Mouse (Mus musculus) forebrain, embryonic 15.5 days (tissue): ENCODE measurements at regions not wholly inside any gene's neighbourhood (a gene's known extent, or its start where the extent isn't known, plus 50 kb on each side); places are given as distances from the start of the nearest gene placed in this dataset.

Experiments used
- ATAC-seq: fragments of 200-750 bp; cut with Nextera tagmentation; replicated peaks from 2 replicates; pipeline ENCODE4 v1.8.0; 2017; ENCODE audit warnings: mild to moderate bottlenecking, moderate TSS enrichment, moderate library complexity
- H3K27ac ChIP-seq: fragments of 300-500 bp; sonication (generic); replicated peaks from 2 replicates; pipeline ENCODE4 v1.5.1; 2015; ENCODE audit warnings: mild to moderate bottlenecking, inconsistent platforms
- H3K27me3 ChIP-seq: fragments of 300-500 bp; sonication (generic); 2 replicates; pipeline ENCODE4 v1.6.1; 2015; ENCODE audit warnings: inconsistent platforms
- H3K36me3 ChIP-seq: fragments of 300-500 bp; sonication (generic); 2 replicates; pipeline ENCODE4 v1.6.1; 2015; ENCODE audit warnings: mild to moderate bottlenecking, inconsistent platforms
- H3K4me1 ChIP-seq: fragments of 300-500 bp; sonication (generic); 2 replicates; pipeline ENCODE4 v1.6.1; 2015; ENCODE audit warnings: inconsistent platforms
- H3K4me2 ChIP-seq: fragments of 300-500 bp; sonication (generic); replicated peaks from 2 replicates; pipeline ENCODE4 v1.6.1; 2015; ENCODE audit warnings: mild to moderate bottlenecking, inconsistent platforms
- H3K4me3 ChIP-seq: fragments of 300-500 bp; sonication (generic); 2 replicates; pipeline ENCODE4 v1.5.1; 2015; ENCODE audit warnings: mild to moderate bottlenecking, inconsistent platforms
- H3K9ac ChIP-seq: fragments of 300-500 bp; sonication (generic); replicated peaks from 2 replicates; pipeline ENCODE4 v1.6.1; 2015; ENCODE audit warnings: mild to moderate bottlenecking, inconsistent platforms
- H3K9me3 ChIP-seq: fragments of 300-500 bp; sonication (generic); 2 replicates; pipeline ENCODE4 v1.6.1; 2016; ENCODE audit warnings: inconsistent platforms
- WGBS: fragments of 180-500 bp; shearing (Covaris S2); methylation state at CpG from one replicate; pipeline ENCODE4 v1.1.7; 2015; ENCODE audit warnings: mixed read lengths; 5-methylcytosine and 5-hydroxymethylcytosine counted together

DNA sequence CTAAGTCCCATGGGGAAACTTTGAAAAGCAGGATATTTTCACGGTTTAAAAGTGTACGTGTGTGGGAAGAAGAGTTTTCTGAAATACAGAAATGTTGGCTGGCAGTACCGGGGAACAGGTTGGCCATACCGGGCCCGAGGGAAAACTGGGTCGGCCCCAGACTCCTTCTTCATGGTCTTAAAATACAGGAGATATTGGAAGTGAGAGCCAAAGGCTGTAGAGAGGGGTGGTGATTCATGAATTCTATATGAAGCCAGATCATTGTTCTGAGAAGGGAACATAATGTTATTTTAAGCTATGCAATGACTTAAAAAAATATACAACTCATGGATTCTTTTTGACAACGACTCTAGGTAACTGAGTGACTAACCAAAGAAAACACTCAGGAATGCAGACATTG lies 133.3 kb upstream of the Atxn1 start:
- no peak overlapping the region for H3K4me2 ChIP-seq
- H3K27ac ChIP-seq, result no peak overlapping the region
- no peaks in the 10 kb centered on the region for H3K36me3 ChIP-seq
- H3K9ac ChIP-seq, result no peak overlapping the region
- whole genome bisulfite sequencing, result 84% methylated on average over 7 of the region's 7 CpGs
- H3K9me3 ChIP-seq, result no peaks in the 10 kb centered on the region
- H3K4me1 ChIP-seq, result peaks cover 8% of the 10 kb centered on the region
- H3K4me3 ChIP-seq, result no peak overlapping the region
- H3K27me3 ChIP-seq, result no peaks in the 10 kb centered on the region
- ATAC-seq, result no peak

GRCm38 (mm10) chr13:46096968-46097367 lies 132.2 kb upstream of the Atxn1 start:
- Histone ChIP-seq H3K4me1 (peaks cover 8% of the 10 kb centered on the region), H3K9me3 (no peaks in the 10 kb centered on the region), H3K4me3 (no peak overlapping the region), H3K36me3 (no peaks in the 10 kb centered on the region), H3K27me3 (no peaks in the 10 kb centered on the region), H3K9ac (no peak overlapping the region), H3K27ac (no peak overlapping the region), H3K4me2 (no peak overlapping the region)
- ATAC-seq, result no peak
- WGBS, result 7% methylated on average over 5 of the region's 5 CpGs

DNA sequence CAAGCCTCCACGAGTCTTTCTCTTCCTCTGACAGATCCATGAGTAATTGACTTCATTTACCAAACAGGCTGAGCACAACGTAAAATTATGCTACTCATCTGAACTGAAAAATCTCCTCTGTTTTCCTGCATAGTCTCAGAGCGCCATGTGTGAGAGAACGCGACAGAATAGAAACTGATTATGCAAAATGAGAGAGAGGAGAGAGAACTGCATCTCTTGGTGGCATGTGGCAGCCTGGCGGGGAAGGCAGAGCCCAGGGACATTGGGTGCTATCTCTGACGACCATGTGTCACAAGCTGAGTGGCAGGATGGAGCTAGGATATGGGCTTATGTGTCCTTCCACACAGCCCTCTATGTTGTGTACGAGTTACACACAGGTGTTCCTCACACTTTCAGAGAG lies 131.6 kb upstream of the Atxn1 start:
- no peaks in the 10 kb centered on the region for H3K9me3 ChIP-seq
- no peaks in the 10 kb centered on the region for H3K36me3 ChIP-seq
- H3K27ac ChIP-seq, result no peak overlapping the region
- no peak overlapping the region for H3K4me3 ChIP-seq
- 45% methylated on average over 8 of the region's 8 CpGs for WGBS
- H3K9ac ChIP-seq, result no peak overlapping the region
- no peaks in the 10 kb centered on the region for H3K27me3 ChIP-seq
- no peak overlapping the region for H3K4me2 ChIP-seq
- H3K4me1 ChIP-seq, result peaks cover 8% of the 10 kb centered on the region
- ATAC-seq, result no peak

DNA sequence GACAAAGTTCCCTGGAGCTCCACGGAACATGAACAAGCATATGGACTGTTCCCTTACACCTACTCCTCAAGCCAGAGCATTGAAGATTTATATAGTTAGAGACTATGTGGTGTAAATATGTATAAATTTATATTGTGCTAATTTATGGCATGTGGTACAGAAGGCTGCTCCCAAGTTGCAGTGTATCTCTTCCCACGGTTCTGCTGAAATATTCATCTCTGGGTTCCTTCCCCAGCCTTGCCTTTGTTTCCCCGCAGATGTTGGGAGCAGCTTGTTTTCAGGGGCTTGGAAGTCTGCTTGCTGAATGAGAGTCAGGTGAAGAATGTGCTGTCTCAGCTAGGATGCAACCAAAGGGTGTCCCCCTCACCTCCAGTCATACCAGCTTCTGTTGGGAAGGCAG lies 128.0 kb upstream of the Atxn1 start:
- 83% methylated on average over 3 of the region's 3 CpGs for WGBS

DNA sequence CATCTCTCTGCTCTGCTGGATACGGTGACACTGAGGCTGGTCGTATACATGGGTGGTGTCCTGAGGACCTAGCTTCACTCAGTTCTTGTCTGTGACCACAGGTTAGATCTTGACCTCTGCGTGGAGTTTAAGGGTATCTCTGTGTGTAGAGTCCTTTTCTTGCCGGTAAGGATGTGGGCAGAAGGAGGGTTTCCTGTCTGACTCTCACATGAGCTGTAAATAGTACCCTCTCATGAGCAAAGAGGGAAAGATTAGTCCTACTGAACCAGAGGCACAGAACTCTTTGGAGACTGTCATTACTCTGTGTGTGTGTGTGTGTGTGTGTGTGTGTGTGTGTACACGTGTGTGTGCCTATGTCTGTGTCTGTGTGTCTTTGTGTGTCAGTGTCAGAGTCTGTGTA lies 126.3 kb upstream of the Atxn1 start:
- Histone ChIP-seq H3K4me3 (no peak overlapping the region), H3K4me2 (no peak overlapping the region)
- WGBS, result 81% methylated on average over 5 of the region's 5 CpGs

More for the DNA sequence above, 128.0 kb upstream of the Atxn1 start:
- Histone ChIP-seq H3K9me3 (no peaks in the 10 kb centered on the region), H3K9ac (no peak overlapping the region), H3K4me3 (no peak overlapping the region), H3K4me2 (no peak overlapping the region), H3K4me1 (peaks cover 8% of the 10 kb centered on the region), H3K36me3 (no peaks in the 10 kb centered on the region), H3K27me3 (no peaks in the 10 kb centered on the region), H3K27ac (no peak overlapping the region)
- ATAC-seq, result no peak

DNA sequence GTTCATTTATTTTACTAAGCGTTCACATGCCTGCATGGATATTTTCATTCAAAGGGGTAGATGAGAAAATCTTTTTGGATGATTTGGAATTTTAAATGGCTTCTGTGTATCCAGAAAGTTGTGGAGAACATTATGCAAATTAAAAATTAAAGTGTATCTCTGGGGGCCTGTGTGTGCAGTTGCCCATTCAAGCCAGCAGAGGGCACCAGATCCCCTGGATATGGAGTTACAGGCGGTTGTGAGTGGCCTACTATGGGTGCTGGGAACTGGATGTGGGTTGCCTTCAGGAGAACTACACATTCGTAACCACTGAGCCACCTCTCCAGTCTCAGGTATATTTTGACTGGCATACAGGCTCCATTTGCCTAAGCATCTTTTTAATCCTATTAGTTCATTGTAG lies 123.4 kb upstream of the Atxn1 start:
- Histone ChIP-seq H3K9me3 (no peaks in the 10 kb centered on the region), H3K4me3 (no peak overlapping the region), H3K27ac (no peak overlapping the region), H3K27me3 (no peaks in the 10 kb centered on the region), H3K4me2 (no peak overlapping the region), H3K36me3 (no peaks in the 10 kb centered on the region), H3K4me1 (no peaks in the 10 kb centered on the region), H3K9ac (no peak overlapping the region)
- WGBS, result 87% methylated on average over 3 of the region's 3 CpGs
- ATAC-seq, result no peak

More for the DNA sequence above, 126.3 kb upstream of the Atxn1 start:
- H3K4me1 ChIP-seq, result no peaks in the 10 kb centered on the region
- no peaks in the 10 kb centered on the region for H3K36me3 ChIP-seq
- H3K9me3 ChIP-seq, result no peaks in the 10 kb centered on the region
- H3K27ac ChIP-seq, result no peak overlapping the region
- ATAC-seq, result no peak
- no peak overlapping the region for H3K9ac ChIP-seq
- H3K27me3 ChIP-seq, result no peaks in the 10 kb centered on the region

DNA sequence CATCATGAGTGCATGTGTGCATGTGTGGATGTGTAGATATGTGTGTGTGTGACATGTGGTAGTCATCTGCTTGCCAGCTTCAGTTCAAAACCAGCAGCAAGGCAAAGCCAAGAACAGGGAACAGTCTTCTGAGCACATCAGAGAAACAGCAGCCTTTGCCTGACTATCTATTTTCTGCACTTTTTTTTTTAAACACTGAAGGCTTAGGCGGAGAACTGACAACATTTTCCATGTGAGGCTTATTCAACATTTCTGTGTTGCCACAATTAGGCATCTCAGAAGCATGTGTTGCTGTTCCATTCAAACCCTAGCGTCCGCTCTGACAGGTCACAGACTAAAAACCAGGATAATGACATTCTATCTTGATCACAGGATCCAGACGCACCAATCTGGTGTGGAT lies 122.9 kb upstream of the Atxn1 start:
- 78% methylated on average over 4 of the region's 4 CpGs for WGBS
- no peaks in the 10 kb centered on the region for H3K9me3 ChIP-seq
- no peak overlapping the region for H3K27ac ChIP-seq
- H3K4me1 ChIP-seq, result no peaks in the 10 kb centered on the region
- no peaks in the 10 kb centered on the region for H3K27me3 ChIP-seq
- no peak overlapping the region for H3K4me3 ChIP-seq
- H3K9ac ChIP-seq, result no peak overlapping the region
- no peaks in the 10 kb centered on the region for H3K36me3 ChIP-seq
- no peak for ATAC-seq
- H3K4me2 ChIP-seq, result no peak overlapping the region

DNA sequence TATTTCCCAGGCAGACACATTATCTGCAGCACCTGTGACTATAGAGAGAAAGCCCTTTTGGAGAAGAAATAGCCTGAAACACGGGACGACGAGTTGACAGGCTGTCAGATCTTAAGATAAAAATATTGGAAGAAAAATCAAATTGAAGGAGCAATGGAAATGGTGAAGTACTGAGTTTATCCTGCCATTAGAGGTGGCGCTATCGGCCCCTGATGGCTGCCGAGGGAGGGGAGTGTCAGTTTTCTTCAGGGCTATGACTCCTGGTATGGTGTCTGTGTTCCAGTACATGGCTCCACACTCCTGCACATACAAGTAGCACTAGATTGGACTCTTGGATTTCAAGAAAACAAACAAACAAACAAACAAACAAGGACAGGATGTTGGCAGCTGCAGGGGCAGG lies 112.1 kb upstream of the Atxn1 start:
- Histone ChIP-seq H3K27me3 (no peaks in the 10 kb centered on the region), H3K36me3 (no peaks in the 10 kb centered on the region), H3K9ac (no peak overlapping the region), H3K27ac (no peak overlapping the region), H3K4me3 (no peak overlapping the region), H3K4me1 (no peaks in the 10 kb centered on the region), H3K9me3 (no peaks in the 10 kb centered on the region), H3K4me2 (no peak overlapping the region)
- WGBS, result 76% methylated on average over 6 of the region's 6 CpGs
- ATAC-seq, result no peak

DNA sequence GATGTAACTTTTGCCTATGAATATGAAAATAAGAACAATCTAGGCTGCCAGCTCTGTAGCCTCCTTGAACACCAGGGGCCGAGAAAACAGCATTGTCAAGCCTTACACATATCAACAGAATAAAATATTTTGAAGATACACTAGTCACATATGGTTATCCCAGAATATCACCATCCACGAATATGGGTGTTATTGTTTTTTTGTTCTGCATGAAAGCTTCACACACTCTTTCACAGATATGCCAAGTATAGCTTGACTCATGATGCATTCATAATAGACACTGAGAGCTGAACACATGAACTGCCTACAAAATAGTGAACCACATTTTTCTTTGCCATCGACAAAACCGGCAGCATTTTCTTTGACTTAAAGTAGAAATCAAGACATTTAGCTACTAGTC lies 106.9 kb upstream of the Atxn1 start:
- Histone ChIP-seq H3K4me1 (no peaks in the 10 kb centered on the region), H3K27ac (no peak overlapping the region), H3K4me3 (no peak overlapping the region), H3K9me3 (no peaks in the 10 kb centered on the region), H3K9ac (no peak overlapping the region), H3K36me3 (no peaks in the 10 kb centered on the region), H3K27me3 (no peaks in the 10 kb centered on the region), H3K4me2 (no peak overlapping the region)
- WGBS, result 88% methylated on average over 4 of the region's 4 CpGs
- no peak for ATAC-seq

DNA sequence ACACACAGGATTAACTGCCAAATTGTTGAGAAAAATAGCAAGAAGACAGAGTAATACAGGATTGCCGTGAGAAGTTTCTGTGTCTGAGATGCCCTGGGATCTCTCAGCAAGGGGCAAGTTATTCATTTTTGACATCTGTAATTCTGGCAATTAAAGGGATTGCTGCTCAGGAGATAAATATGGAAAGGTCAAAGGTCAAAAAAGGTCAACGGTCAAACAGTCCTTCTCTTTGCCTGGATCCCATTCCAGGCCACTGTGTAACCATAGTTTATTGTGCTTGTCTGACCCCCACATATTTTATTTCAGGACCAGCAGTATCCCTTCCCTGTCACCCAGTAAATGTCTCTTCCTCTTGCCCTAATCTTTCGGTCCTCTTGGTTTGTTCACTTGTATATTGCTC lies 104.8 kb upstream of the Atxn1 start:
- no peaks in the 10 kb centered on the region for H3K27me3 ChIP-seq
- no peak overlapping the region for H3K9ac ChIP-seq
- no peak overlapping the region for H3K4me2 ChIP-seq
- no peaks in the 10 kb centered on the region for H3K9me3 ChIP-seq
- no peaks in the 10 kb centered on the region for H3K4me1 ChIP-seq
- ATAC-seq, result no peak
- WGBS, result 75% methylated on average over 3 of the region's 3 CpGs
- H3K4me3 ChIP-seq, result no peak overlapping the region
- no peak overlapping the region for H3K27ac ChIP-seq
- no peaks in the 10 kb centered on the region for H3K36me3 ChIP-seq

DNA sequence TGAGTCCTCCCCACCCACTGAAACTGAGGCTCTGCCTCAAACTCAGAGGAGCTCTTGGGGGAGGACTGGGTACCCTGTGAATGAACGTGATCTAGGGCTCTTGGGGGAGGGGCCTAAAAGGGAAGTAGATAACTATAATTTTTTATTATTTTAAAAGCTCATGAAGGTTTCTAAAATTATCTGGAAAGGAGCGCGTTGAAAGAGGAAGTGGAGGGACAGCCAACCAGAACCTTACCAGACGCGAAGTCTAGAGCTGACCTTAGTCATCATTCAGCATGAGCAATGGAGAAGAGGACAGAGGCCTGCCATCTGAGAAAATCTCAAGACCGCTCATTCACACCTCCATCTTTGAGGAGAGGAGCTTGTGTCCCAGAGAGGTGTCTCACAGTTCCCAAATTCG lies 98.0 kb upstream of the Atxn1 start:
- Histone ChIP-seq H3K4me3 (no peak overlapping the region), H3K36me3 (no peaks in the 10 kb centered on the region), H3K27ac (no peak overlapping the region), H3K27me3 (no peaks in the 10 kb centered on the region), H3K4me2 (no peak overlapping the region), H3K9ac (no peak overlapping the region), H3K9me3 (no peaks in the 10 kb centered on the region), H3K4me1 (peaks cover 5% of the 10 kb centered on the region)
- no peak for ATAC-seq
- 95% methylated on average over 7 of the region's 7 CpGs for WGBS

DNA sequence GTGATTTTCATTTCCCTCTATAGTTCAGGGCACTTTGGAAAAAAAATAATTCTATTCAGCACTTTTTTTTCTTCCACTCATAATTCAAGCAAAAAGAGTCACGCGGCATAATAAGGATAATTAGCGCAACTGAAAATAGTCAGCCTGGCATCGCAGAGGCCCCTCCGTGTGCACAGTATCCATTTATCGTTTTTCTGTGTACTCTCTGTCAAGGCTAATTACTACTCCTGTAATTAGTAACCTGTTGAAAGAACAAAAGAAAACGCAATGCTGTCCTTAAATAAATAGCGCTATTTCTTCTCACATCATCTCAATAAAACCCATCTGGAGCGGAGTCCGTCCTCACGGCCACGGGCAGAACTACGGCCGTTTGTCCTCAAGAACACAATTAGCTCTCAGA lies 95.1 kb upstream of the Atxn1 start:
- Histone ChIP-seq H3K9me3 (no peaks in the 10 kb centered on the region), H3K9ac (no peak overlapping the region), H3K36me3 (no peaks in the 10 kb centered on the region), H3K27ac (peak overlapping the region; percentile 51; the same call in 1 of the 2 replicates), H3K4me2 (no peak overlapping the region), H3K4me1 (peaks cover 5% of the 10 kb centered on the region), H3K27me3 (no peaks in the 10 kb centered on the region), H3K4me3 (no peak overlapping the region)
- 35% methylated on average over 14 of the region's 14 CpGs for WGBS
- ATAC-seq, result no peak

DNA sequence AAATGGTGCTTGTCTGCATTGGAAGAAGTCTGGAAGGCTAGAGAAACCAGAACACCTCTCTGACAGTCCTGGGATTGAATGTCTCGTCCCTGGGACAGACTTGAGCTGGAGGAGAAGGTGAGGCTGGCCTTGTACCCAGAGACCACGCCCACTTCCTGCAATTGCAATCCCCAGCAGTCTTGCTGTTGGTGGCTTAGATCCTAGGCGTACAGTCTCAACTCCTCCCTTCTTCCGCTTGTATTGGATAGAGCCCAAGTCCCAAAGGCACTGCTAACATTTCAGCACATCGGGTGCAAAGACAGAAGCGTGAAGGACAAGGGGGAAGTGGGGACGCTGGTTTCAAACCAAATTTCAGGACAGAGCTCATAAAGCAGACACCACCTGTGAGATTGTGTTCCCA lies 94.1 kb upstream of the Atxn1 start:
- ATAC-seq, result no peak
- H3K36me3 ChIP-seq, result no peaks in the 10 kb centered on the region

More for the DNA sequence above, 94.1 kb upstream of the Atxn1 start:
- WGBS, result 65% methylated on average over 7 of the region's 7 CpGs
- H3K9ac ChIP-seq, result no peak overlapping the region
- H3K4me1 ChIP-seq, result peaks cover 5% of the 10 kb centered on the region
- H3K27me3 ChIP-seq, result no peaks in the 10 kb centered on the region
- no peaks in the 10 kb centered on the region for H3K9me3 ChIP-seq
- no peak overlapping the region for H3K4me2 ChIP-seq
- no peak overlapping the region for H3K27ac ChIP-seq
- no peak overlapping the region for H3K4me3 ChIP-seq
